Mouse (Mus musculus) cerebellum, adult 11 months (tissue): ENCODE measurements around the gene Gpc5.

Source experiments
- DNase-seq: peaks from one replicate; pipeline ENCODE4 v3.0.0; 2022

Gpc5 gene

GRCm38 (mm10) chr14:116348560-116348959, 1256.5 kb downstream of the Gpc5 start:
- no peak for DNase-seq

GRCm38 (mm10) chr14:116384602-116385001, 1292.6 kb downstream of the Gpc5 start:
- no peak for DNase-seq

GRCm38 (mm10) chr14:116415511-116415910, 1323.5 kb downstream of the Gpc5 start:
- no peak for DNase-seq

GRCm38 (mm10) chr14:116448219-116448618, 1356.2 kb downstream of the Gpc5 start:
- DNase-seq = no peak

- DNase-seq = no peak
Observed at GRCm38 (mm10) chr14:116453356-116453755, 1361.3 kb downstream of the Gpc5 start.

GRCm38 (mm10) chr14:116456211-116456610, 1364.2 kb downstream of the Gpc5 start:
- no peak for DNase-seq

GRCm38 (mm10) chr14:116473378-116474179, 1381.6 kb downstream of the Gpc5 start:
- DNase-seq = no peak

GRCm38 (mm10) chr14:116494285-116494850, 1402.4 kb downstream of the Gpc5 start:
- no peak for DNase-seq

- DNase-seq = no peak
Observed at GRCm38 (mm10) chr14:116538216-116538615, 1446.2 kb downstream of the Gpc5 start.

- no peak for DNase-seq
Observed at GRCm38 (mm10) chr14:116543746-116544145, 1451.7 kb downstream of the Gpc5 start.

- no peak for DNase-seq
Observed at GRCm38 (mm10) chr14:116551401-116551800, 1459.4 kb downstream of the Gpc5 start.

- DNase-seq = no peak
Observed at GRCm38 (mm10) chr14:116553316-116553715, 1461.3 kb downstream of the Gpc5 start.

- DNase-seq = no peak
Observed at GRCm38 (mm10) chr14:116558141-116558800, 1466.3 kb downstream of the Gpc5 start.

- no peak for DNase-seq
Observed at GRCm38 (mm10) chr14:116559990-116560389, 1468.0 kb downstream of the Gpc5 start.
